Mouse (Mus musculus) olfactory bulb, adult 2 months (tissue): ENCODE measurements around the gene Mxi1.

ENCODE experiments used
- CTCF ChIP-seq: fragments of 200-500 bp; IDR thresholded peaks from 2 replicates; pipeline ENCODE4 v1.5.1; 2012; ENCODE audit warnings: low read depth, mild to moderate bottlenecking, low read length, moderate library complexity; ENCODE audit not compliant: insufficient read depth
- POLR2A ChIP-seq: fragments of 200-500 bp; IDR thresholded peaks from 2 replicates; pipeline ENCODE4 v1.6.1; 2012; ENCODE audit warnings: mild to moderate bottlenecking, low read depth, low read length, moderate library complexity; ENCODE audit not compliant: insufficient read depth

DNA sequence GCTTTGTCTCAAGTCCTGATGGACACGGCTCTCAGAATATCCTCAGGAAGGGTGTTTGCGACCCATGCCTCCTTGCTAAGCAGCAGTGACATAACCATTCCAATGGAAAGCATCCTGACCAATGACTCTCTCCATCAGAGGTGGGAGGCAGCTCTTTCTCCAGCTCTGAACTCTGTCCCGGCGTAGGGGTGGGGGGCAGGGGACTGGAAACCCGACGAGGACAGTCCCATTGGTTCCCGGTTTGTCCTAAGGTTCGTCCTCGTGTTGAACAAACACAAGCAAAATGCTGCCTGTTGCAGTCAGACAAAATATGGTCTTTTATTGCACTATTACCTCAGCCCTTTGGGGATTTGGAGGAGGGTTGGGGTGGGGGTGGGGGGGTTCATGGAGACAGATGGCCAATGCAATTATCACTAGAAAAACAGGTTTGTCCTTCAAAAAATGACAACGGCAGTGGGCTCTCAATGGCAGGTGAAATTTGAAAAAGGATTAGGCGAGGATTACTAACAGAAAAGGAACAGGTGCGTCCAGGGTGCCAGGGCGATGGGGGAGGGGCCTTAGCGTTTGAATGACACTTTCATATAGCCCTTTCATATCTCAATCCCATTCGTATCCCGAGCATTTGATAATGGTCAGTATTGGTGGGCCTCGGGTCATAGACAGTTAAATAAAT, 11.0 kb upstream of the Mxi1 start:
- TF ChIP-seq POLR2A (no peak), CTCF (no peak)
